Mouse (Mus musculus) thymus, postnatal 25 days (tissue): ENCODE results near the gene 4632433K11Rik.
A peak's percentile ranks its signal among the peaks of the same experiment; 100 is the strongest.
"Not testable (repeated sequence)": the region's sequence is repeated elsewhere in the genome, so short reads cannot be mapped to it uniquely, and the experiment has no call there.

Experiments
- DNase-seq: peaks from one replicate; pipeline ENCODE4 v3.0.0; 2022

Gene 4632433K11Rik

GRCm38 (mm10) chr7:5033818-5034217, at the start of gene 4632433K11Rik:
Gene 4632433K11Rik (plus strand): TSS chr7:5034118.
- DNase-seq, result no peak

- no peak for DNase-seq
Measured at GRCm38 (mm10) chr7:4988250-4988649, 45.7 kb upstream of the 4632433K11Rik start.

GRCm38 (mm10) chr7:4993347-4993998, 40.4 kb upstream of the 4632433K11Rik start:
- DNase-seq, result no peak

- no peak for DNase-seq
Measured at GRCm38 (mm10) chr7:4993999-4994788, 39.7 kb upstream of the 4632433K11Rik start.

- no peak for DNase-seq
Measured at GRCm38 (mm10) chr7:4995268-4996002, 38.5 kb upstream of the 4632433K11Rik start.

- DNase-seq, result peak; percentile 90
Measured at GRCm38 (mm10) chr7:4996003-4996895, 37.7 kb upstream of the 4632433K11Rik start, which contains the start of gene Zfp579. Gene Zfp579 (minus strand): TSS chr7:4996158.

GRCm38 (mm10) chr7:4996934-4997333, 37.0 kb upstream of the 4632433K11Rik start:
- DNase-seq, result no peak

- peak; percentile 54 for DNase-seq
Measured at GRCm38 (mm10) chr7:4999876-5000275, 34.0 kb upstream of the 4632433K11Rik start.

GRCm38 (mm10) chr7:5002876-5003275, 31.0 kb upstream of the 4632433K11Rik start:
- DNase-seq, result not testable (repeated sequence)

GRCm38 (mm10) chr7:5008229-5008628, 25.7 kb upstream of the 4632433K11Rik start:
- no peak for DNase-seq

- no peak for DNase-seq
Measured at GRCm38 (mm10) chr7:5012681-5013513, 21.0 kb upstream of the 4632433K11Rik start.

- peak; percentile 98 for DNase-seq
Measured at GRCm38 (mm10) chr7:5014251-5015117, 19.4 kb upstream of the 4632433K11Rik start, which contains the start of the genes Zfp524 and Fiz1. Gene Zfp524 (plus strand): TSS chr7:5014415. Gene Fiz1 (minus strand): TSS chr7:5014697.

- peak; percentile 96 for DNase-seq
Measured at GRCm38 (mm10) chr7:5015118-5016001, 18.6 kb upstream of the 4632433K11Rik start, which contains the start of gene Gm44973. Gene Gm44973 (plus strand): TSS chr7:5015496.

- DNase-seq, result no peak
Measured at GRCm38 (mm10) chr7:5016057-5016456, 17.9 kb upstream of the 4632433K11Rik start.

GRCm38 (mm10) chr7:5016920-5017319, 17.0 kb upstream of the 4632433K11Rik start:
- no peak for DNase-seq

GRCm38 (mm10) chr7:5017352-5017751, 16.6 kb upstream of the 4632433K11Rik start:
- DNase-seq, result no peak

- no peak for DNase-seq
Measured at GRCm38 (mm10) chr7:5017931-5018330, 16.0 kb upstream of the 4632433K11Rik start.

- DNase-seq, result not testable (repeated sequence)
Measured at GRCm38 (mm10) chr7:5019576-5019975, 14.3 kb upstream of the 4632433K11Rik start.
